Mouse (Mus musculus) intestine, embryonic 16.5 days (tissue): ENCODE measurements at regions not wholly inside any gene's neighbourhood (a gene's known extent, or its start where the extent isn't known, plus 50 kb on each side); places are given as distances from the start of the nearest gene placed in this dataset.
A peak's percentile ranks its signal among the peaks of the same experiment; 100 is the strongest.

Experiments used
- ATAC-seq: fragments of 200-750 bp; cut with Nextera tagmentation; 2 replicates; pipeline ENCODE4 v1.8.0; 2017; ENCODE audit warnings: moderate TSS enrichment, moderate library complexity
- H3K27ac ChIP-seq: fragments of 300-500 bp; sonication (generic); 2 replicates; pipeline ENCODE4 v1.5.1; 2014; ENCODE audit warnings: mild to moderate bottlenecking, low read length
- H3K27me3 ChIP-seq: fragments of 300-500 bp; sonication (generic); replicated peaks from 2 replicates; pipeline ENCODE4 v1.6.1; 2014; ENCODE audit warnings: low read length, control low read depth, mixed read lengths; ENCODE audit not compliant: control insufficient read depth, insufficient read depth
- H3K36me3 ChIP-seq: fragments of 300-500 bp; sonication (generic); 2 replicates; pipeline ENCODE4 v1.6.1; 2014; ENCODE audit warnings: low read length, control low read depth; ENCODE audit not compliant: control insufficient read depth, insufficient read depth
- H3K4me1 ChIP-seq: fragments of 300-500 bp; sonication (generic); 2 replicates; pipeline ENCODE4 v1.6.1; 2014; ENCODE audit warnings: low read length, control low read depth, mixed read lengths; ENCODE audit not compliant: control insufficient read depth, insufficient read depth
- H3K4me2 ChIP-seq: fragments of 300-500 bp; sonication (generic); 2 replicates; pipeline ENCODE4 v1.6.1; 2014; ENCODE audit warnings: low read depth, low read length, control low read depth
- H3K4me3 ChIP-seq: fragments of 300-500 bp; sonication (generic); 2 replicates; pipeline ENCODE4 v1.5.1; 2014; ENCODE audit warnings: mild to moderate bottlenecking, low read length
- H3K9ac ChIP-seq: fragments of 300-500 bp; sonication (generic); 2 replicates; pipeline ENCODE4 v1.6.1; 2014; ENCODE audit warnings: low read depth, low read length
- H3K9me3 ChIP-seq: fragments of 300-500 bp; sonication (generic); 2 replicates; pipeline ENCODE4 v1.6.1; 2016; ENCODE audit warnings: low read length, control low read depth; ENCODE audit not compliant: control insufficient read depth
- WGBS: fragments of 180-500 bp; shearing (Covaris S2); extraction: QIAGEN DNeasy Blood & Tissue Kit; methylation state at CpG from one replicate; pipeline ENCODE4 v1.1.7; 2014; 5-methylcytosine and 5-hydroxymethylcytosine counted together

GRCm38 (mm10) chr6:51180881-51181875 is 251.3 kb upstream of the Nfe2l3 start:
- no peak for ATAC-seq
- Histone ChIP-seq H3K27ac (no peak overlapping the region), H3K9me3 (no peaks in the 10 kb centered on the region), H3K27me3 (peaks cover 42% of the 10 kb centered on the region), H3K9ac (no peak overlapping the region), H3K36me3 (no peaks in the 10 kb centered on the region), H3K4me1 (no peaks in the 10 kb centered on the region), H3K4me2 (no peak overlapping the region), H3K4me3 (no peak overlapping the region)
- WGBS, result 9% methylated on average over 11 of the region's 11 CpGs

DNA sequence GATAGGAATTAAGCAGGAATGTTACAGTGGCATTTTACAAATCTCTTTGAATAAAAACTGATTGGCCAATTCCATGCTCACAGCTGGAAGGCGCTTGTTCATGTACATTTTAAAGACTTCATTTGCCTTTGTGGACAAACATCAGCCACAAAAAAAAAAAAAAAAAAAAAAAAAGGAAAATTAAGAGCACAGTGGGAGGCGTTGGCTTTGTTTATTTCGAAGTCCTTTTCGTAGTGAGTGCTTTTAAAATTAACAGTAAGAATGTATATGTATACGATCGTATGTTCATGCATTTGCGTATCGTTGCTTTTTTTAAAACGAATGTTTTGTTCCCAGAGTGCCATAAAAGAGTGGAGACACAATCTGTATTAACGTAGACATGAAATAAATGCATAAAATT is 250.6 kb upstream of the Nfe2l3 start:
- Histone ChIP-seq H3K9me3 (no peaks in the 10 kb centered on the region), H3K4me3 (no peak overlapping the region), H3K27ac (no peak overlapping the region), H3K4me1 (no peaks in the 10 kb centered on the region), H3K36me3 (no peaks in the 10 kb centered on the region), H3K9ac (no peak overlapping the region), H3K4me2 (no peak overlapping the region), H3K27me3 (peaks cover 44% of the 10 kb centered on the region)
- WGBS, result 21% methylated on average over 10 of the region's 10 CpGs
- no peak for ATAC-seq

DNA sequence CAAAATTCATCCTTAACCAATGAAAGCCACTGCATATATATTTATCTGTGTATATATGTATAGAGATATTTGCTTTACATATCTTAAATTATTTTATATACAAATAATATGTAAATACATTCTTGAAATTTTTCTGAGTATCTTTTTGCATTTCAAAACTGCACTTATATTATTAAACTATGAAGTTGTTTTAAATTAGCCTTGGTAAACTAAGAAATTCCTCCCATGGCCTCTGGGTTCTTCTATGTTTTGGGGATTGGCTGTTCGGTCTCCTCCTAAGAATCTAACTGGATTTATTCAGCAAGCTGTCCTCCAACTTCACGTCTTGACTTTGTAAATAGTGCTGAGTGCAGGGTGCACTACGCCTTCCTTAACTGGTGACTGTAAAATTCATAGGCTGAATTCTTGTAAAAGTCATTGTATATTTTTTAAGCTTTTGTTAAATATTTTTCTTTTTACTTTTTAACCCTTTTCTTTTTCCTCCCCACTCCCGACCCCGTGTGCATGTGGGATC is 249.6 kb upstream of the Nfe2l3 start:
- no peak overlapping the region for H3K27ac ChIP-seq
- no peaks in the 10 kb centered on the region for H3K4me1 ChIP-seq
- H3K4me2 ChIP-seq, result no peak overlapping the region
- 7% methylated on average over 5 of the region's 5 CpGs for WGBS
- H3K9me3 ChIP-seq, result no peaks in the 10 kb centered on the region
- no peak overlapping the region for H3K4me3 ChIP-seq
- no peaks in the 10 kb centered on the region for H3K36me3 ChIP-seq
- H3K27me3 ChIP-seq, result peaks cover 49% of the 10 kb centered on the region
- ATAC-seq, result no peak
- H3K9ac ChIP-seq, result no peak overlapping the region

DNA sequence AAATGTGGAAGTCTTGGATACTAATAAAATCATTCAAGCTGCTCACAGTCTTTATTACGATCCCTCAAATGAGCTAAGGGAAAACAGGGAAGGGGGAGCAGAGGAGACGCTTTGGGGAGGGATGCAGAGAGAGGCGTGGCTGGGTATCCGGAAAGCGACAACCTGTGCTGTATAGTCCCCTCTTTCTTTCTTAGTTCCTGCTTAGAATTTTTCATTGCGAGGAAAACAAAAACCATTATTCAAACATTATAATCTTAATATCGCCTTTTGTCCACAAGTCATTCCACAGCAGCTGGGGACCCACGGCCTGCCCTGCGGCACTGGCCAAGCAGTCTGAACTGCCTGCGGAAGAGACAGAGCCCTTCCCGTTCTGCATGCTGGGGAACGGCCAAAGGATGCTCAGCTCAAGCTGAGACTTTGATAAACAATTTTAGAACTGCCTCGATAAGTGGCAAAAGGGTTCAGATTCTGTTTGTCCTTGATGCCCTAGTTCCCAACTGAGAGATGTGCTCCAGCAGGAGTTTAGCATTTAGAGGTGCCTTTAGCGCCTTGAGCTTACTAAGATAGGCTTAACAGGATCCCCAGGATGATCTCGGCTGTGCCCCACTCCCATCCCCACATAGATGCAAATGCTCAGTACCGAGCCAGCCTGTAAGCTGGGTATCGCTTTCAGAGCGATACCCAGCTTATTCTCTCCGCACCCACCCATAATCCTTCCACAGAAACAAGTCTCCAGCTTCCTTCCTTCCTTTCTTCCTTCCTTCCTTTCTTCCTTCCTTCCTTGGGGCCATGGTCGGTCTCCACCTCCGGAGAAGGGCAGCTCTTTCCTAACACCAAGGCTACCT is 248.7 kb upstream of the Nfe2l3 start:
- Histone ChIP-seq H3K4me1 (no peaks in the 10 kb centered on the region), H3K9me3 (no peaks in the 10 kb centered on the region), H3K36me3 (no peaks in the 10 kb centered on the region), H3K9ac (no peak overlapping the region), H3K27ac (no peak overlapping the region), H3K27me3 (peaks cover 56% of the 10 kb centered on the region), H3K4me2 (no peak overlapping the region), H3K4me3 (no peak overlapping the region)
- ATAC-seq, result no peak
- under 1% methylated on average over 21 of the region's 21 CpGs for WGBS

GRCm38 (mm10) chr6:51184500-51184899 is 248.0 kb upstream of the Nfe2l3 start:
- H3K4me2 ChIP-seq, result no peak overlapping the region
- ATAC-seq, result no peak

DNA sequence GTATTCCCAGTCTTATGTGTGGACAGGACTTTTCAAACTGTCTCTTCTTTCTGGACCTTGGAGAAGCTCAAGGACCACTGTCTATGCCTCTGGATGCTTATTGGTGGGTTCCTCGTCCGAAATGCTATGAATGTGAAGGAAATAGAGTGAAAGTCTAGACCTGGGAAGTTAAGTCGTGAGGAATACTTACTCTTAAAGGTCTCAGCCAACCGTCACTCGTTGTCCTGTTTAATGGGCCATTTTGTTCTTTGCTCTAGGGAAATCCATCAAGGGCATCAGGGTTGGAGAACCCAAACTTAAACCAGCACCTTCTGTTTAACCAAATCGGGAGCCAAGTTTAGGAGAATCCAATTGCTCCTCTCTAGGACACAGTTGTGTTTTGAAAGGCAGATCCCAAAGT is 247.3 kb upstream of the Nfe2l3 start:
- WGBS, result 28% methylated on average over 6 of the region's 6 CpGs
- Histone ChIP-seq H3K36me3 (no peaks in the 10 kb centered on the region), H3K4me3 (no peak overlapping the region), H3K27ac (no peak overlapping the region), H3K9ac (no peak overlapping the region), H3K4me2 (no peak overlapping the region), H3K9me3 (no peaks in the 10 kb centered on the region), H3K27me3 (peaks cover 61% of the 10 kb centered on the region), H3K4me1 (no peaks in the 10 kb centered on the region)
- no peak for ATAC-seq

More at GRCm38 (mm10) chr6:51184500-51184899, 248.0 kb upstream of the Nfe2l3 start:
- Histone ChIP-seq H3K4me3 (no peak overlapping the region), H3K36me3 (no peaks in the 10 kb centered on the region), H3K4me1 (no peaks in the 10 kb centered on the region), H3K9ac (no peak overlapping the region), H3K27ac (no peak overlapping the region), H3K9me3 (no peaks in the 10 kb centered on the region), H3K27me3 (peaks cover 58% of the 10 kb centered on the region)
- 8% methylated on average over 3 of the region's 3 CpGs for WGBS

- Histone ChIP-seq H3K4me2 (no peak overlapping the region), H3K4me3 (no peak overlapping the region), H3K9me3 (no peaks in the 10 kb centered on the region), H3K27ac (no peak overlapping the region), H3K4me1 (no peaks in the 10 kb centered on the region), H3K9ac (no peak overlapping the region), H3K27me3 (peaks cover 43% of the 10 kb centered on the region), H3K36me3 (no peaks in the 10 kb centered on the region)
- no peak for ATAC-seq
- WGBS, result 81% methylated on average over 3 of the region's 3 CpGs
Observed at GRCm38 (mm10) chr6:51189173-51189572, 243.3 kb upstream of the Nfe2l3 start.

GRCm38 (mm10) chr6:51192826-51193225 is 239.6 kb upstream of the Nfe2l3 start:
- WGBS, result 31% methylated on average over 8 of the region's 8 CpGs
- no peaks in the 10 kb centered on the region for H3K36me3 ChIP-seq
- H3K27me3 ChIP-seq, result peaks cover 13% of the 10 kb centered on the region; the same call in 1 of the 2 replicates
- H3K27ac ChIP-seq, result no peak overlapping the region
- H3K4me3 ChIP-seq, result no peak overlapping the region
- H3K4me2 ChIP-seq, result no peak overlapping the region
- H3K4me1 ChIP-seq, result no peaks in the 10 kb centered on the region
- no peak overlapping the region for H3K9ac ChIP-seq
- ATAC-seq, result no peak
- H3K9me3 ChIP-seq, result no peaks in the 10 kb centered on the region

DNA sequence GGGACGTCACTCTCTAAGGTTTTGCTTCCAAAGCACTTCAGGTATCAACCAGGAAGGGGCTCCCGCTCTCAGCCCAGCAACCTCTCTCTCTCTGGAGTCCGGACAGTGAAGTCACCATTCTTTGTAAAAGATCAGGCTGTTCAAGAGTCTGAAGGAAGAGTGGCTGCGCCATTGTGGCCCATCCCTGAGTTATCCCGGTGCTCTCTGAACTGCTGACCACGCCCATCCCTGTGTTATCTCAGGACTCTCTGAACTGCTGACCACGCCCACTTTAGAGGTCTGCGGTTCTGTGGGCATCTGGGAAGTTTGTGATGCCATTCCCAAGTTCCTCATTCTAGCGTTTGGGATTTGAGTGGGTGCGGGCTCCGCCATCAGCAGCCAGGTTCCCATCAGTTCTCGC is 239.1 kb upstream of the Nfe2l3 start:
- no peak overlapping the region for H3K4me3 ChIP-seq
- H3K27me3 ChIP-seq, result peaks cover 10% of the 10 kb centered on the region; the same call in 1 of the 2 replicates
- ATAC-seq, result peak; percentile 60
- 14% methylated on average over 12 of the region's 12 CpGs for WGBS
- H3K9ac ChIP-seq, result no peak overlapping the region
- no peaks in the 10 kb centered on the region for H3K4me1 ChIP-seq
- no peak overlapping the region for H3K4me2 ChIP-seq
- H3K27ac ChIP-seq, result no peak overlapping the region
- no peaks in the 10 kb centered on the region for H3K9me3 ChIP-seq
- H3K36me3 ChIP-seq, result no peaks in the 10 kb centered on the region
